Mouse (Mus musculus) thymus, postnatal 25 days (tissue): ENCODE results near the gene Nagpa.
"Not testable (repeated sequence)": the region's sequence is repeated elsewhere in the genome, so short reads cannot be mapped to it uniquely, and the experiment has no call there.

Experiments
- DNase-seq: peaks from one replicate; pipeline ENCODE4 v3.0.0; 2022

Gene Nagpa

GRCm38 (mm10) chr16:5203668-5204433 is at the start of gene Nagpa:
Gene Nagpa (minus strand): TSS chr16:5204012.
- peak; percentile 71 for DNase-seq

- no peak for DNase-seq
These were observed 48.4 kb upstream of the Nagpa start for GRCm38 (mm10) chr16:5252260-5252659.

GRCm38 (mm10) chr16:5250891-5251290 is 47.1 kb upstream of the Nagpa start:
- no peak for DNase-seq

- DNase-seq = peak; percentile 56
These were observed 40.6 kb upstream of the Nagpa start for GRCm38 (mm10) chr16:5244411-5244810.

- DNase-seq = no peak
These were observed 39.1 kb upstream of the Nagpa start for GRCm38 (mm10) chr16:5242882-5243281.

GRCm38 (mm10) chr16:5242355-5242754 is 38.5 kb upstream of the Nagpa start:
- DNase-seq = no peak

GRCm38 (mm10) chr16:5233418-5234313 is 29.9 kb upstream of the Nagpa start, which contains the start of gene Alg1:
Gene Alg1 (plus strand): TSS chr16:5233621.
- DNase-seq = peak; percentile 89

- DNase-seq = no peak
These were observed 29.2 kb upstream of the Nagpa start for GRCm38 (mm10) chr16:5232982-5233381.

GRCm38 (mm10) chr16:5228103-5228502 is 24.3 kb upstream of the Nagpa start:
- DNase-seq = not testable (repeated sequence)

- not testable (repeated sequence) for DNase-seq
These were observed 23.7 kb upstream of the Nagpa start for GRCm38 (mm10) chr16:5227501-5227900.

- not testable (repeated sequence) for DNase-seq
These were observed 22.7 kb upstream of the Nagpa start for GRCm38 (mm10) chr16:5226534-5226933.

- no peak for DNase-seq
These were observed 18.3 kb upstream of the Nagpa start, which contains the start of gene AU021092 for GRCm38 (mm10) chr16:5222140-5222539. Gene AU021092 (minus strand): TSS chr16:5222299.

- DNase-seq = no peak
These were observed 17.6 kb upstream of the Nagpa start for GRCm38 (mm10) chr16:5221403-5221802.

GRCm38 (mm10) chr16:5217341-5218133 is 13.7 kb upstream of the Nagpa start:
- no peak for DNase-seq

GRCm38 (mm10) chr16:5216686-5217085 is 12.9 kb upstream of the Nagpa start:
- no peak for DNase-seq

GRCm38 (mm10) chr16:5214126-5214525 is 10.3 kb upstream of the Nagpa start:
- DNase-seq = no peak

- DNase-seq = no peak
These were observed 8.3 kb upstream of the Nagpa start for GRCm38 (mm10) chr16:5212150-5212549.

- DNase-seq = no peak
These were observed 6.6 kb upstream of the Nagpa start for GRCm38 (mm10) chr16:5210365-5210764.

- no peak for DNase-seq
These were observed 2.2 kb upstream of the Nagpa start for GRCm38 (mm10) chr16:5206051-5206450.

GRCm38 (mm10) chr16:5205431-5205970 is 1.7 kb upstream of the Nagpa start:
- no peak for DNase-seq

GRCm38 (mm10) chr16:5203200-5203599 is 612 bp downstream of the Nagpa start:
- peak; percentile 43 for DNase-seq

- peak; percentile 42 for DNase-seq
These were observed 1.1 kb downstream of the Nagpa start for GRCm38 (mm10) chr16:5202681-5203080.

GRCm38 (mm10) chr16:5195080-5195479 is 8.7 kb downstream of the Nagpa start:
- DNase-seq = peak; percentile 30
